Mouse (Mus musculus) embryonic fibroblast, embryonic 13.5 days (primary cell): Measurements from ENCODE around the gene Gm21994. TPM values are rescaled to one million over a fixed set of nuclear protein-coding genes. Genes with fewer than 3 reads are reported as not detected.
"Not testable (repeated sequence)": the region's sequence is repeated elsewhere in the genome, so short reads cannot be mapped to it uniquely, and the experiment has no call there.

Source experiments
- H3K27ac ChIP-seq: 2 replicates; pipeline ENCODE4 v1.5.1; 2012; ENCODE audit warnings: low read length, control low read depth, inconsistent platforms; ENCODE audit not compliant: insufficient read depth
- H3K4me1 ChIP-seq: 2 replicates; pipeline ENCODE4 v1.6.1; 2011; ENCODE audit warnings: low read length; ENCODE audit not compliant: control insufficient read depth, insufficient read depth
- H3K4me3 ChIP-seq: 2 replicates; pipeline ENCODE4 v1.5.1; 2011; ENCODE audit warnings: mild to moderate bottlenecking, control low read depth, low read length; ENCODE audit not compliant: insufficient read depth
- CTCF ChIP-seq: IDR thresholded peaks from 2 replicates; pipeline ENCODE4 v1.5.1; 2011; ENCODE audit warnings: mild to moderate bottlenecking, control low read depth, low read length, moderate library complexity, borderline replicate concordance; ENCODE audit not compliant: insufficient read depth
- POLR2A ChIP-seq: IDR thresholded peaks from 2 replicates; pipeline ENCODE4 v1.6.1; 2011; ENCODE audit warnings: low read depth, mild to moderate bottlenecking, control low read depth, low read length, moderate library complexity
- polyA plus RNA-seq: library from polyadenylated mRNA; stranded (reverse); fragments of >200 nt; gene quantifications from 2 replicates; pipeline ENCODE4 v1.2.4, GENCODE M21; 2011; ENCODE audit warnings: low read depth; ENCODE audit not compliant: missing spikeins, insufficient read length

Gm21994 gene
- polyA plus RNA-seq = 2.3 and 4.3 TPM in 2 replicates

GRCm38 (mm10) chr2:150255491-150255890 lies at the start of gene Gm21994:
Gene Gm21994, minus strand, starts transcription at chr2:150255591.
- H3K27ac ChIP-seq, H3K4me3 ChIP-seq, H3K4me1 ChIP-seq: not testable (repeated sequence)

GRCm38 (mm10) chr2:150299096-150299495 lies 43.7 kb upstream of the Gm21994 start:
- H3K4me3 ChIP-seq = no peak overlapping the region
- H3K4me1 ChIP-seq = no peaks in the 10 kb centered on the region
- TF ChIP-seq CTCF = no peak
- TF ChIP-seq POLR2A = no peak
- no peak overlapping the region for H3K27ac ChIP-seq

- Histone ChIP-seq H3K4me3 (no peak overlapping the region), H3K27ac (no peak overlapping the region), H3K4me1 (no peaks in the 10 kb centered on the region)
- TF ChIP-seq POLR2A = no peak
Measured at GRCm38 (mm10) chr2:150293669-150294068, 38.3 kb upstream of the Gm21994 start.

- H3K4me3 ChIP-seq, H3K4me1 ChIP-seq, H3K27ac ChIP-seq: not testable (repeated sequence)
Measured at GRCm38 (mm10) chr2:150257291-150257690, 1.9 kb upstream of the Gm21994 start, which contains the start of gene Gm14124. Gene Gm14124, plus strand, starts transcription at chr2:150257517.

GRCm38 (mm10) chr2:150256861-150257260 lies 1.5 kb upstream of the Gm21994 start:
- not testable (repeated sequence) for H3K4me3 ChIP-seq, H3K27ac ChIP-seq, H3K4me1 ChIP-seq

GRCm38 (mm10) chr2:150243211-150243610 lies 12.2 kb downstream of the Gm21994 start:
- TF ChIP-seq POLR2A = no peak
- Histone ChIP-seq H3K27ac (no peak overlapping the region), H3K4me1 (no peaks in the 10 kb centered on the region), H3K4me3 (no peak overlapping the region)

GRCm38 (mm10) chr2:150223263-150223662 lies 32.1 kb downstream of the Gm21994 start:
- not testable (repeated sequence) for H3K4me1 ChIP-seq, H3K4me3 ChIP-seq, H3K27ac ChIP-seq

- H3K4me1 ChIP-seq = not testable (repeated sequence)
- Histone ChIP-seq H3K4me3 (peak overlapping the region; percentile 56), H3K27ac (0 out of 2 replicates have a peak overlapping the region, but pooled peaks have one; percentile 8)
Measured at GRCm38 (mm10) chr2:150218363-150218725, 37.0 kb downstream of the Gm21994 start.

- 0 out of 2 replicates have a peak within 1 kb of the TSS, but pooled peaks have one; percentile 8 for H3K27ac ChIP-seq
- not testable (repeated sequence) for H3K4me1 ChIP-seq
- peak; percentile 65 for TF ChIP-seq POLR2A
- peak within 1 kb of the TSS; percentile 56 for H3K4me3 ChIP-seq
Measured at GRCm38 (mm10) chr2:150217600-150218362, 37.6 kb downstream of the Gm21994 start, which contains the start of gene Zfp937. Gene Zfp937, plus strand, starts transcription at chr2:150218073.

Other genes starting within 250 kb of the Gm21994 start
- 8.5 and 9.3 TPM in 2 replicates for gene Zfp120, start 118.9 kb downstream of the Gm21994 start, polyA plus RNA-seq
- gene Gm10770, start 75.9 kb downstream of the Gm21994 start, polyA plus RNA-seq = not detected in 2 replicates
- gene Gm14139, start 73.8 kb downstream of the Gm21994 start, polyA plus RNA-seq = 0.38 TPM in 1 of 2 replicates, not detected in the other
- 5.9 and 9.6 TPM in 2 replicates for gene Zfp937, start 37.5 kb downstream of the Gm21994 start, polyA plus RNA-seq
- 0.30 TPM in 1 of 2 replicates, not detected in the other for gene Gm14124, start 1.9 kb upstream of the Gm21994 start, polyA plus RNA-seq
- 2.8 TPM in 1 of 2 replicates, not detected in the other for gene Gm10130, start 68.1 kb upstream of the Gm21994 start, polyA plus RNA-seq
- gene 3300002I08Rik, start 107.2 kb upstream of the Gm21994 start, polyA plus RNA-seq = 4.9 and 5.9 TPM in 2 replicates
- 10.5 and 11.0 TPM in 2 replicates for gene Zfp442, start 195.9 kb upstream of the Gm21994 start, polyA plus RNA-seq
- not detected in 2 replicates for gene Zfp345, start 229.5 kb upstream of the Gm21994 start, polyA plus RNA-seq